Mouse (Mus musculus): ENCODE measurements around the gene Iqgap2. TPM values are rescaled to one million over a fixed set of nuclear protein-coding genes. Genes with fewer than 3 reads are reported as not detected.

Gene Iqgap2
- polyA plus RNA-seq, 1 experiment from 2014 or later: 14.0 TPM

DNA sequence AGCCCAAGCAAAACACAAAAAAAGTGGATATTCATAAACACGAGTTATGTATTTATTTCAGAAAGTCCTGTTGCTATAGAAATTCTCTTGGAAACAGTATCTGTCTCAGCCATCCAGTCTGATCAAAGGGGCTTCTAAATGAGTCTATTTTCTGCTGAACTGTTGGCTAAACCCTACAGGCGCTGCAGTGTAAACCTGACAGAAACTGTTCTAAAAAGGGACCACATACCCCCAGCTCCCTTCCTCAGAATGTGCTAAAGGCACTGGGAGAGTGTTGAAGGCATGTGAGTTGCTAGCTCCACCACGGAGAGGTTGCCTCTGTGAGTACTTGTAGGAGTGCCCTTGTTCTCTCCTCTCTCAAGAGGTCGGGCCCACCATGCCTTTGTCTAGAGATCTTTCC is 19.7 kb downstream of the Iqgap2 start:
- Histone ChIP-seq H3K4me3 (no peak overlapping the region), H3K4me1 (peaks cover 57% of the 10 kb centered on the region), H3K36me3 (replicated peaks) (no peaks in the 10 kb centered on the region), H3K27me3 (ENCODE audit: poor library complexity, severe bottlenecking) (no peaks in the 10 kb centered on the region), H3K9me3 (no peaks in the 10 kb centered on the region), H3K27ac (peak overlapping the region; percentile 48; the same call in 1 of the 2 replicates)
- no peak for DNase-seq (ENCODE audit: extremely low spot score, low spot score)
- 77% methylated on average over 4 of the region's 4 CpGs for WGBS

DNA sequence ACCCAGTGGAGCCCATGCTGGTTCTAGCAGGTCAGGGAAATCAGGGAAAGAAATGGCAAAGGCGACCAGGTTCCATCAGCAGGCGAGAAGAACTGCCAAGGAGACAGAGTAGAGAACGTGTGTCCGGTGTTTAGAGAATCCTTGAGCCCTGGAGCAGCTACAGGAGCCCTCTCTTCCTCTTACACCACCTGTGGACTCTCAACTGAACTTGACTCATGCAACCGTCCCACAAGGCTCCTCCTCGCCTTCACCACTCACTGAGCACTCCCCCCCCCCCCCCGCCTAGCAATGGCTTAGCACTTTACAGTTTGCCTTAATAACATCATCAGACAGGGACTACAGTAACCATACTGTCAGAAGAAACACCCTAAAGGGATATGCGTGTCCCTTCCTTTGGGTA is 21.1 kb downstream of the Iqgap2 start:
- peak overlapping the region; percentile 83 for H3K27ac ChIP-seq
- DNase-seq (ENCODE audit: extremely low spot score, low spot score): no peak
- H3K9me3 ChIP-seq: no peaks in the 10 kb centered on the region
- no peaks in the 10 kb centered on the region for H3K27me3 ChIP-seq (ENCODE audit: poor library complexity, severe bottlenecking)
- no peaks in the 10 kb centered on the region for H3K36me3 ChIP-seq (replicated peaks)
- H3K4me3 ChIP-seq: no peak overlapping the region
- 93% methylated on average over 8 of the region's 8 CpGs for WGBS
- peaks cover 57% of the 10 kb centered on the region for H3K4me1 ChIP-seq

DNA sequence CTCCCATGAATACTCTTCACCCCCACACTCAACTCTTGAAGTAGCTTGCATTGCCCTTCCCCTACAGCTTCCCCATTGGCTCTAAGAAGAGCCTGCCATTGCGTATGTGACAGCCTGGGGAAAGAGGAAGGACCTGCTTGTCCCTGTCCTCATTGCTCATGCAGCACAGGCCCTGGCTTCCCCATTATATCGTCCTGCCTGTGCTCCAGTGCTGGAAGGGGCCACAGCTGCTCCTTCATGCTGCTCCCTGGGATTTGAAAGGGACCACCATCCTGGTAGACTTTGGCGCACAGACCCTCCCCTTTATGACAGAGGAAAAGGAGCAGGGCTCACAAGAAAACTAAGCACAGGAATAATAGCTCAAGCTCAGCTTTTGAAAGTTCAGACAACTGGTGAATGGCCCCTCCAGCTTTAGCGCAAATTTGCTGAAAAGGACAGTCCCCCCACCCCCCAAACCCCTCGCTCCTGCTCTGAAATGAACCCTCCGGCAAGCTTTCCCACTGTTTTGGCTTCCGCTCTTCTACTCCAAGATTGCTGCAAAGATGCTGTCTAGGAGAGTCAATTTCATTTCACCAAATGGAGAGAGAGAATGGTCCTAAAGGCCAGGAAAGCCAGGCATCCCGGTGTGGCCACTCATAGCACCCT is 22.7 kb downstream of the Iqgap2 start:
- Histone ChIP-seq H3K36me3 (replicated peaks) (no peaks in the 10 kb centered on the region), H3K27me3 (ENCODE audit: poor library complexity, severe bottlenecking) (no peaks in the 10 kb centered on the region), H3K27ac (peak overlapping the region; percentile 83), H3K4me1 (peaks cover 57% of the 10 kb centered on the region), H3K4me3 (peak overlapping the region; percentile 31), H3K9me3 (no peaks in the 10 kb centered on the region)
- WGBS: 43% methylated on average over 8 of the region's 8 CpGs
- DNase-seq (ENCODE audit: extremely low spot score, low spot score): peak; percentile 54

DNA sequence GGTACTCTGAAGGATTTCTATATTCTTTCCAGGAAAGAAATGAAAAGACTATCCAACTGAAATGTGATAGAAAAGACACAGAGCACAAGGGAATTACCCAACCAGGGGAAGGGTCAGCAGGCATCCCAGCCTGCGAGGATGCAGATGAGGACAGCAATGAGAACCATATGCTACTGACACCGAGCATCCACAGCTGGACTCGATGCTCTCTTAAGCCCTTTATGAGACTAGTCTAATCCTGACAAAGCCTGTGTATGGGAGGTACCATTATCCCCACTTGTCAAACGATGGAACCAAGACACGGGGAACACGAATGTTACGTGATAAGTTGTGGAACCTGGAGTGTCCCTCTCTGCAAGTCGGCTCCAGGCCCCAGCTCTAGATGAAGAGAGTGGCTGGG is 29.5 kb downstream of the Iqgap2 start:
- Histone ChIP-seq H3K4me3 (no peak overlapping the region), H3K9me3 (no peaks in the 10 kb centered on the region), H3K36me3 (replicated peaks) (no peaks in the 10 kb centered on the region), H3K27me3 (ENCODE audit: poor library complexity, severe bottlenecking) (no peaks in the 10 kb centered on the region), H3K27ac (no peak overlapping the region), H3K4me1 (peaks cover 16% of the 10 kb centered on the region)
- 81% methylated on average over 8 of the region's 8 CpGs for WGBS
- no peak for DNase-seq (ENCODE audit: extremely low spot score, low spot score)

DNA sequence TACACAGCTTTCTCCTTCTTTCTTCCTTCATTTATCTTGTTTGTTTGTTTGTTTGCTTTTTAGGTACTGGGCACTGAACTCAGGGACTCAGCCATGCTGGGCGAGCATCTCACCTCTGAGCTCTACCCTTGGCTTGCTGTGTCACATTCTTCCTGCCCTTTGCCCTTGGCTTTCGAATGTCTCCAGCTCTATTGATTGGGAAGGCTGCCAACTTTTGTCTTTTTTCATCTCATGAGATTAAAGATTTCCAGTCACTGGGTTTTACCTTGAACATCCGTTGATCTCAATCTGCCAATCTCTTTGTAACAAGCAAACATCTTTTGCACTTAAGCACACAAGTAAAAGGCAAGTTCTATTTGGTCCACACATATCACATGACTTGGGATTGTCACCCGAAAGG is 32.5 kb downstream of the Iqgap2 start:
- 85% methylated on average over 4 of the region's 4 CpGs for WGBS
- Histone ChIP-seq H3K27me3 (ENCODE audit: poor library complexity, severe bottlenecking) (no peaks in the 10 kb centered on the region), H3K27ac (no peak overlapping the region), H3K4me1 (peaks cover 16% of the 10 kb centered on the region), H3K4me3 (no peak overlapping the region), H3K9me3 (no peaks in the 10 kb centered on the region), H3K36me3 (replicated peaks) (no peaks in the 10 kb centered on the region)
- DNase-seq (ENCODE audit: extremely low spot score, low spot score): no peak

DNA sequence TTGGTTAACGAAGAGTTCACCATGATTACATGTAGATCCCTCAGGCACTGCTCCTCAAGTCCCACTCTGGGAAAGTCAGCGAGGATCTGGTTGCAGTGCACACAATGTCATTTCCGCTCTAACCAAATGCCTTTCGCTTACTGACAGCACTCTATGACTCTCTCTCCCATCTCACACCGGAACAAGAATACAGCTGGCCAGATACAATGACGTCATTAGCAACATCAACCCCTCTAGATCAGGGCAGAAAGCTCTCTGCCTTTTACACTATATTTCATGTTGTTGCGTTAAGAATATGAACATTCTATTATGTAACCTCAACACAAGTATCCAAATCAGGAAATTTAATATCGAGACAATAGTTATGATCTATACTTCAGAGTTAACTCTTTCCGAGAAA is 32.9 kb downstream of the Iqgap2 start:
- whole genome bisulfite sequencing: 93% methylated on average over 9 of the region's 9 CpGs
- no peak for DNase-seq (ENCODE audit: extremely low spot score, low spot score)
- peaks cover 16% of the 10 kb centered on the region for H3K4me1 ChIP-seq
- no peak overlapping the region for H3K27ac ChIP-seq
- no peaks in the 10 kb centered on the region for H3K36me3 ChIP-seq (replicated peaks)
- H3K4me3 ChIP-seq: no peak overlapping the region
- H3K9me3 ChIP-seq: no peaks in the 10 kb centered on the region
- H3K27me3 ChIP-seq (ENCODE audit: poor library complexity, severe bottlenecking): no peaks in the 10 kb centered on the region

DNA sequence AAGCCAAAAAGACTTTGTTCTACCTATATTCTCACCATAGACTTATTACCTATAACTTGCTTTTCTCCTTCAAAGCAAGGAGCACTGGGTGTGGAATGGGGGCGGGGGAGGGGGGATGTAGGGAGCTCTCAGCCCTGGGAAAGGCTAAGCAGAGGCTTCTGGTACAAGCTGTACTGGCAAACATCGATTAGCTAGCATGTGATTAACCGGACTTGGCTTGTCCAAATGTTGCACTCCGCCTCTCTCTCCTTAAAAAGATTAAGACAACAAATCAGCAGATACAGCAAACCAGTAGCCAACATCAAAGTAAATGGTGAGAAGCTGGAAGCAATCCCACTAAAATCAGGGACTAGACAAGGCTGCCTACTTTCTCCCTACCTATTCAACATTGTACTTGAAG is 36.2 kb downstream of the Iqgap2 start:
- 95% methylated on average over 4 of the region's 4 CpGs for WGBS
- H3K4me1 ChIP-seq: peaks cover 13% of the 10 kb centered on the region
- no peaks in the 10 kb centered on the region for H3K9me3 ChIP-seq
- no peaks in the 10 kb centered on the region for H3K36me3 ChIP-seq (replicated peaks)
- H3K4me3 ChIP-seq: no peak overlapping the region
- H3K27me3 ChIP-seq (ENCODE audit: poor library complexity, severe bottlenecking): no peaks in the 10 kb centered on the region
- no peak for DNase-seq (ENCODE audit: extremely low spot score, low spot score)
- H3K27ac ChIP-seq: no peak overlapping the region

DNA sequence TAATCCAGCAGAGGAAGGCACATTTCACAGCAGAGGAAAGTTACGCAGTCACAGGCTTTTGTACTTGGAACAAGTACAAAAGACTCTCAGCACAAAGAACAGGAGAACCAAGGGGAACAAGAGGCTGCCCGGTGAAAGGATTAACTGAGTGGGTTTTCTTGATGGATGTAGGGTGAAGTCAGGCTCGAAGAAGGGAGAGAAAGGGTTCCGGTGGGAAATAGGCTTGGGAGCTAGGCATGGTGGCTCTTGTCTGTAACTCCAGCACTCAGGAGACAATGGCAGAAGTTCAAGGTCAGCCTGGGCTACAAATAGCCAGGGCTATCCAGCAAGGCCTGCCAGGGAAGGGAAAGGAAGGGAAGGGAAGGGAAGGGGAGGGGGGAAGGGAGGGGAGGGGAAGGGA is 40.1 kb downstream of the Iqgap2 start:
- WGBS: 24% methylated on average over 4 of the region's 4 CpGs

DNA sequence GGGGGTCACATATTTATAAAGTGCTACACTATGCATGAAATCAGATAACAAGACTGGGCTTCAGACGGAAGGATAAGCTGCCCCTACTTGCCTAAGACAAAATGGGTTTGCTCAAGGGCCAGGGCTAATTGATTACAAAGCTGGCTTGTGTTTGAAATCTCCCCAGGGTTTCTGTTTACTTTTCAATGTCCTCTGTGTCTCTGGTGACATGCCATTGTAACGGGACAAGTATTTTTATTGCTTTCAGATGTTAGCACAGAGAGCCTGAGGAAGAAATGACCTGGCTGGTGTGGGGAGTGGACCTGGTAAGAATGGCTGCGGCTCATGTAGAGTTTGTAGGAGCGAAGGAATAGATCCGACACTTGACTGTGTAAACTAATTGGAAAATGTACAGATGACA is 41.3 kb downstream of the Iqgap2 start:
- WGBS: 52% methylated on average over 5 of the region's 5 CpGs
- Histone ChIP-seq H3K4me1 (peaks cover 27% of the 10 kb centered on the region), H3K4me3 (no peak overlapping the region), H3K36me3 (replicated peaks) (no peaks in the 10 kb centered on the region), H3K27ac (peak overlapping the region; percentile 68; the same call in 1 of the 2 replicates), H3K27me3 (ENCODE audit: poor library complexity, severe bottlenecking) (no peaks in the 10 kb centered on the region), H3K9me3 (no peaks in the 10 kb centered on the region)
- no peak for DNase-seq (ENCODE audit: extremely low spot score, low spot score)

More for the DNA sequence above, 40.1 kb downstream of the Iqgap2 start:
- no peak for DNase-seq (ENCODE audit: extremely low spot score, low spot score)
- H3K27ac ChIP-seq: peak overlapping the region; percentile 68
- no peaks in the 10 kb centered on the region for H3K36me3 ChIP-seq (replicated peaks)
- no peaks in the 10 kb centered on the region for H3K27me3 ChIP-seq (ENCODE audit: poor library complexity, severe bottlenecking)
- H3K9me3 ChIP-seq: no peaks in the 10 kb centered on the region
- peaks cover 27% of the 10 kb centered on the region for H3K4me1 ChIP-seq
- H3K4me3 ChIP-seq: no peak overlapping the region

DNA sequence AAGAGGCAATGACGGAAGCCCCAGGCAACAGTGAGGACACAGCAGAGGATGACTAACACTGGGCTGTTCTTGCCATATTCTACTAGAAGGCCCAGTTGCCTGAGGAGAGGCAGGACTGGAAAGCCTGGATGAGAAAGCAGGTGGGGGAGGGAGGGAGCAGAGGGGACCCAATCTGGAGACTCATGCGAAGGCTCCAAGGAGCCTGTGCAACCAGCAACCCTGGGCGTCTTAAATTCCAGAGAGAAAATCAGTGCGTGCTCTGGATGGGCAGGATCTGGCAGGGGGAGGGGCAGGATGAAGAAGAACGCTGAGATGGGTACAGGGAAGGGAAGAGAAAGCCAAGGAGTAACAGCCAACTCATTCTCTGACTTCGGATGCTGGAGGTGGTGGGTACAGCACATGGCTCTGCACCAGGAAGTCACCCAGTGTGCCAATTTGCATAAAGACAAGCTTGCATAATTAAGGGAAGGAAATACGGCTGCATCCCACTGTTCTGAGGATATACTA is 42.2 kb downstream of the Iqgap2 start:
- H3K27ac ChIP-seq: no peak overlapping the region
- no peaks in the 10 kb centered on the region for H3K36me3 ChIP-seq (replicated peaks)
- H3K4me1 ChIP-seq: peaks cover 27% of the 10 kb centered on the region
- WGBS: 60% methylated on average over 7 of the region's 7 CpGs
- H3K9me3 ChIP-seq: no peaks in the 10 kb centered on the region
- no peak overlapping the region for H3K4me3 ChIP-seq
- no peaks in the 10 kb centered on the region for H3K27me3 ChIP-seq (ENCODE audit: poor library complexity, severe bottlenecking)
- DNase-seq (ENCODE audit: extremely low spot score, low spot score): no peak

DNA sequence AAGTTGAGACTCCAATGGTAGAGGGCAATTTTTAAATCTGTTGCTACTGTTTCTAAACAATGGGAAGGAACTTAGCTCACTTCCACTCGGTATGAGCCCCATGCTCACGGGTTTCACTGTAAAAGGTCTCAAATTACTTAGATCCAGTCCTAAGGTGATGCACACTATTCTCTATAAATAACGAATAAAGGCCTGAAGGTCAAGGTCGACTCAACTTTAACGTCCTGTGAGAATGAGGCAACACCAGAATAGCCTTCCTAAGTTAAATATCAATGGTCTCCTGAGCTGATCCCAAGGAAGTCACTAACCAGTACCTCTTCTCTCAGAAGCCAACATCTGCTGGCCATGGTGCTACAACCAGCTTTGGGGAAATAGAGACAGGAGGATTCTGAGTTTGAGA is 45.4 kb downstream of the Iqgap2 start:
- Histone ChIP-seq H3K4me3 (no peak overlapping the region), H3K27ac (no peak overlapping the region), H3K4me1 (peaks cover 22% of the 10 kb centered on the region), H3K36me3 (replicated peaks) (no peaks in the 10 kb centered on the region), H3K9me3 (no peaks in the 10 kb centered on the region), H3K27me3 (ENCODE audit: poor library complexity, severe bottlenecking) (no peaks in the 10 kb centered on the region)
- WGBS: 86% methylated on average over 5 of the region's 5 CpGs
- DNase-seq (ENCODE audit: extremely low spot score, low spot score): no peak

DNA sequence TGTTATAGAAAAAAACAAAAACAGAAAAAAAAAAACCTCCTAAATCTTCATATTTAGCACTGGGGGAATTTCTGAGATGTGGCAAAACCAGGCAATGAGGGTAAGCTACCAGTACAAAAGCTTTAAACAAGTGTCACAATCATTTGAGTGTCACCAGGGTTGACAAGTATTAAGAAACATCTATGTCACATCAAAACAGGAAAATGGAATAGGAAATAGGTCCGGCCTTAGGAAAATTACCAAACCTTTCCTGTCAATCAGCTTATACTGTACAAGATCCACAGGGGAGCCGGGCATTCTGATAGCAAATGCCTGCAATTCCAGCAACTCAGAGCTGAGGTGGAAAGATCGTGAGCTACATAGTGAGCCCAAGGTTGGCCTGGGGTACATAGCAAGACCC is 46.8 kb downstream of the Iqgap2 start:
- no peak for DNase-seq (ENCODE audit: extremely low spot score, low spot score)
- 92% methylated on average over 3 of the region's 3 CpGs for WGBS
- no peaks in the 10 kb centered on the region for H3K27me3 ChIP-seq (ENCODE audit: poor library complexity, severe bottlenecking)

DNA sequence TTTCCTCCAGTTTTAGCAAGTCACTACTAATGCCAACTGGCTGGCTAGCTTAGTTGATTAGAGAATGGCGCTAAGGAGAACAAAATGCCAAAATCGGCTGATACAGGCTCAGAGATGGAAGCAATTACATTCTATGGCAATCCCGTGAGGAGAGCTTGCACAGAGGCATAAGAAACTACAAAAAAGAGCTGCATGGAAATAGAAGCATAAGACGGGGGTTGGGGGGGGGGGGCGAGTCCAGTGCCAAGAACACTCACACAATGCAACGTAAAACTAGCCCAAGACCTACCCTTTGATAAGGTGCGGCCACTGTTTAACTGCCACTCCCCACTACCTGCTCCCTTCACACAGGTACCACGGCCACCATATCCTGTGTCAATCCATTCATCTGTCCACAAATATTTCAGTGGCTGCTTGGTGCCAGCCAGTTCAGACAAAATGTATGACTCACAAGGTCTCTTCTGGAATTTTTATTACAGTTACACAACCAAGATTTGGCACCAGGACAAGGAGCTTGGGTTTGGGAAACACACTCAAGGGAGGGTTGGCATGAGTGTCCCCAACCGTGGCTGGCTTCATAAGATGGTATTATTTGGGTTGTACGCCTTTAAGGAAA is 48.2 kb downstream of the Iqgap2 start:
- H3K4me3 ChIP-seq: no peak overlapping the region
- H3K9me3 ChIP-seq: no peaks in the 10 kb centered on the region
- no peak for DNase-seq (ENCODE audit: extremely low spot score, low spot score)
- no peaks in the 10 kb centered on the region for H3K4me1 ChIP-seq
- H3K36me3 ChIP-seq (replicated peaks): no peaks in the 10 kb centered on the region
- no peaks in the 10 kb centered on the region for H3K27me3 ChIP-seq (ENCODE audit: poor library complexity, severe bottlenecking)
- WGBS: 96% methylated on average over 10 of the region's 10 CpGs
- H3K27ac ChIP-seq: no peak overlapping the region

More for the DNA sequence above, 46.8 kb downstream of the Iqgap2 start:
- Histone ChIP-seq H3K36me3 (replicated peaks) (no peaks in the 10 kb centered on the region), H3K4me1 (peaks cover 8% of the 10 kb centered on the region), H3K27ac (no peak overlapping the region), H3K9me3 (no peaks in the 10 kb centered on the region), H3K4me3 (no peak overlapping the region)
